Mouse (Mus musculus) cerebellum, adult 8-10 months (tissue): ENCODE measurements around the gene Ube2b.
A peak's percentile ranks its signal among the peaks of the same experiment; 100 is the strongest.

Experiments
- DNase-seq: peaks from one replicate; pipeline ENCODE4 v3.0.0; 2022

Ube2b gene

GRCm38 (mm10) chr11:52000290-52000962 is at the start of gene Ube2b:
Ube2b (minus strand) TSS chr11:52000762.
- peak; percentile 93 for DNase-seq

- DNase-seq = no peak
These were observed 46.0 kb upstream of the Ube2b start for GRCm38 (mm10) chr11:52046446-52047165.

- no peak for DNase-seq
These were observed 43.6 kb upstream of the Ube2b start for GRCm38 (mm10) chr11:52044156-52044555.

DNA sequence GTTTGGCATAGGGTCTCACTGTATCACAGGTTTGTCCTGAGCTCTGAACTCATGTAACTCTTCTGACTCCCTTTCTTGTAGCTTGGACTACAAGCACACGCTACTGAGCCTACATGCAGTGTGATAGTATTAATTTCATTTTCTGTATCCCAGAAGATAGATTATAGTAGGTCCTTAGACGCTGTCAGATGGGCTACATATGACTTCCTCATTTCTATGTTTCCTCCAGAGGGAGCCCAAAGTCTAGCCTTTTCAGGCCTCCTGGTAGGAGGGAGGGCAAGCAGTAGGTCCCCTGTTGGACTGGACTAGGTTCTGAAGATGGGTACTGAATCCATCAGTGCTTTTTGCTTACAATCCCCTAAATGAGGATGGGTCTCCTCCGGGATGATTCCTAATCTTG is 42.7 kb upstream of the Ube2b start:
- peak; percentile 3 for DNase-seq

DNA sequence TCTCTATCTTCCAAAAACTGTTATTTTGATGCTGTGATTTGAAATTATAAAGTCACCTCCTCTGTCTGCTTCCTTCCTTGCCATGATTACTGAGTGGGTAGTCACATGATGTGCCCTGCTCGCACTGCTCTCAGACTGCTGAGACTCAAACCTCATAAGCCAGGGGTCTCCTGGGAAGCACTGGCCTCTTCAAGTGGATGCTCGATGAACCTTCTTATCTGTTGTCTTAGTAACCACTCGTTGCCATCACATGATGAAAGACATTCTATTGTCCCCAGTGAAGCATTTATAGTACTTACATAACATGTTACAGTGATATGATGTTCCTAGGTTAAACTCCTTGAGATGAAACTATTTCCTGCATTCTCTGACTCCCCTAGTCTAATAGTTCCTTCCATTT is 37.1 kb upstream of the Ube2b start:
- no peak for DNase-seq

DNA sequence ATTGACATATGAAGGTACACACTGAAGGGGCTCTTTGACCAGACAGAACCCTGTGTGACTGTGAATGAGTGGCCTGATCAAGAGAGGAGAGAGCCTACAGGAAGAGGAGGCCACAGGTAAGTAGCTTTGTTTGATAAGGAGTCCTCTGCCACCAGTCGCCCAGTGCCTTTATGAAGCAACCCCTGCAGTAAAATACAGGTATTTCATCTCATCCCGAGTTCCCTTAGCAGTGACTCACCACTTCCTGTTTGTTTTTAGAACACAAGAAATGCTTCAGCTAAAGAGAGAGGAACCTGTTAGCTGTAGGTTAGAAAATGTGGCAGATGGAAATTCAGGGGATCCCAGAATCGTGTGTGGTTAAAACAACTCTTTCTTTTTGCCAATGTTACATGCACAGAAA is 35.3 kb upstream of the Ube2b start:
- DNase-seq = no peak

DNA sequence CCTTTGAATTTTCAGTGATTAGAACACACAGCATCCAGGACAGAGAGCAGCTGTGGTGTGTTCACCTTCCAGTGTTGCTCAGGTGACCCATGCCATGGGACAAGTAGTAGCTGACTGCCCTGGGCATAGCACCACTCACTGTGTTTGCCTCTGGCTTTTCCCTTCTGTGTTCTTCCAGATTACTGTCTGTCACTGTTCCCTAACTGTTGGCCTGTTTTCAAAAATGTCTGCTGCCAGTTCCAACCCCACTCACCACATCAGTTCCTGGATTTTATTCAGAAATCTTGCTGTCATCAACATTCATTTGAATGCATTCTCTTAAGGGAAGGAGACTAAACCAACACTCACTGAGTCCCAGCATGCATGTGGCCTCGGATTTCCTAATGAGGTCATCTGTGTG is 33.4 kb upstream of the Ube2b start:
- DNase-seq = no peak

- DNase-seq = no peak
These were observed 31.8 kb upstream of the Ube2b start for GRCm38 (mm10) chr11:52032356-52032755.

- no peak for DNase-seq
These were observed 17.7 kb upstream of the Ube2b start for GRCm38 (mm10) chr11:52018217-52018616.

- no peak for DNase-seq
These were observed 11.0 kb upstream of the Ube2b start for GRCm38 (mm10) chr11:52011541-52011940.

DNA sequence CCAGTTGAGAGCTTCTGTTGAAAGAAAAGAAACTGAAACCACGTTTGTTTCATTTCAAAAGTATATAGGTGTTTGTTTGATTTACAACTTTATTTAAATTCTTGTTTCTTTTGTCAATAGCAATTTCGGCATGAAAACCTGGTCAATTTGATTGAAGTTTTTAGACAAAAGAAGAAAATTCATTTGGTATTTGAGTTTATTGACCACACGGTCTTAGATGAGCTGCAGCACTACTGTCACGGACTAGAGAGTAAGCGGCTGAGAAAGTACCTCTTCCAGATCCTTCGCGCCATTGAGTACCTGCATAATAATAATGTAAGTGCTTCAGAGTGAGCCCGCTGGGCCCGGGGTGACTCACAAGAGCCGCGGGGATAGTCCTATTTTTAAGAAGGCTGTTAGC is 10.4 kb upstream of the Ube2b start:
- DNase-seq = no peak

- DNase-seq = no peak
These were observed 5.0 kb upstream of the Ube2b start for GRCm38 (mm10) chr11:52005586-52005985.

- DNase-seq = peak; percentile 85
These were observed 3.4 kb upstream of the Ube2b start, which contains the start of gene Cdkl3 for GRCm38 (mm10) chr11:52003772-52004528. Cdkl3 (plus strand) TSS chr11:52004221.

DNA sequence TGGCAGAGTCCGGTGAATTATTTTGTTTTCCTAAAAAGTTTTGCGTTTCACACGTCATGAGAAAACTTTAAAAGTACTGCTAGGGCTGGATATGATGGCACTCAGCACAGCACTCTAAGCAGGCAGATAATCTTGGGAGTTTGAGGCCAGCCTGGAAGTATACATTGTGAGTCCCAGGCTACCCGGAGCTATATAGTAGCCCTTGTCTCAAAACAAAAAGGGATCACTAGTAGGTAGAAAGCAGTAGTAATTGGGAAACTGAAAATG is 2.9 kb upstream of the Ube2b start:
- no peak for DNase-seq

DNA sequence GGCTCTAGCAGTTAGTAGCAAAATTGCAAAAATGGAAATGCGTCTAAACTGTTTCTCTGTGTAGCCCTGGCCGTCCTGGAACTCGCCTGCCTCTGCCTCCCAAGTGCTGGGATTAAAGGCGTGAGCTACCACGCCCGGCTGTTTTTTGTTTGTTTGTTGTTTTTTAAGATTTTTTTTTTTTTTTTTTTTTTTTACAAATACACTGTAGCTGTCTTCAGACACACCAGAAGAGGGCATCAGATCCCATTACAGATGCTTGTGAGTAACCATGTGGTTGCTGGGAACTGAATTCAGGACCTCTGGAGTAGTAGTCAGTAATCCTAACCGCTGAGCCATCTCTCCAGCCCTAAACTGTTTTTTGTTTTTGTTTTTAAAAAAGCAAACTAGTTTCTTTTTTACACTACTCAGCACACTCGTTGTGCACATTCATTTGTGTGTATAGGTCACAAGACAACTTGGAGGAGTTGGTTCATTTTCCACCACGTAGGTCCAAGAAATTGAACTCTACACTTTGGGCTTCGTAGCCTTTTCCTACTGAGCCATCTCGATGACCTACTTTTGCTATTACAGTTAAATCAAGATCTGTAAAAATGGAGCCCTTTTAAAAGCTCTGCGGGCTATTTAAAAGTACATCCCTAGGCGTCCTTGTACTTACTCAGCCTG is 2.4 kb upstream of the Ube2b start:
- no peak for DNase-seq

DNA sequence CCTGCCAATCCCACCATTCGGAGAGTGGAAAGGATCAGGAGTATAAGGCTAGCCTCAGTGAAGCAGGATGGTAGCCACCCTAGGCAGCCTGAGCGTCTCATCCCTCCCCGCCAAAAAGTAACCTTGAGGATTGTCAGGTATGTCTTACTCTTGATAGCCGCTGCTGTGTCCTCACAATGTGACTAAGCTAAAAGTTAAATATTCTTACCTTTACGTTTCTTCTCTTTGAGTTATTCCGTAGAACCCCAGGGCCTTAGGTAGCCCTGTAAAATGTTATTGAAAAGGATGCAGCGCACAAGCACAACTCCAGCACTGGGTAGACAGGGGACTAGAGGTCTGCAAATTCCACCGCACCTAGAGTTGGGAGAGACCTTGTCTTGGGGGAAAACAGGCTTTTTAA is 1.3 kb upstream of the Ube2b start:
- DNase-seq = no peak

- no peak for DNase-seq
These were observed 779 bp upstream of the Ube2b start for GRCm38 (mm10) chr11:52001341-52001740.

DNA sequence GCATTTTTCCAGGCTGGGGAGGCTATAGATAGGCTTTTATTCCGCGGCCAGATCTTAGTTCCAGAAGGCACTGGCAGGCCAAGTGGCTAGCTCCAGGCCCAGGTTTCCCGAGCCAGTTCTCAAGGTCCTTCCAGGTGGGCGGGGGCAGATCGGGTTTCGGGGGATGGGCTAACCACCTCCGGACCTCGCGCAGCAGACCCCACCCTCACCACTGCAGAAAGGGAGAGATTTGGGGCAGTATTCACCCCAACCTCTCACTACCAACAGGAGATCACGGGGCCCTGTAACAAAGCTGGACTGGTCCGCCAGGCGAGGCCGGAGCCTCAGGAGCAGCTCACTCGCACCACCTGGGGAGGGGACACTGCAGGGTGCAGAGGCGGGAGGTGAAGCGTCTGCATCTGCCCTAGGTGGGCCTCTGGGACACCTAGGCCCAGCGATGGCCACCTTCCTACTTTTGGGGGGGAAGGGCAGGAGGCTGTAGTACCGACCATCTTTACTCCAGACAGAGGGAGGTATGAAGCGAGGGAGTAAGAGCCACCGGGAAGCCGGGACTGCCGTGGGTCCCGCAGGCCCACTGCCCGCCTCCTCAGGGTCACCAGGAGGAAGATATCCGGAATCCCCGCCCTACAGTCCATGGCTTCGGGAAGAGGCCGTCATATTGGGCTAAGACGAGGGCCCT is 812 bp downstream of the Ube2b start:
- no peak for DNase-seq

GRCm38 (mm10) chr11:51971644-51972043 is 28.9 kb downstream of the Ube2b start:
- no peak for DNase-seq

DNA sequence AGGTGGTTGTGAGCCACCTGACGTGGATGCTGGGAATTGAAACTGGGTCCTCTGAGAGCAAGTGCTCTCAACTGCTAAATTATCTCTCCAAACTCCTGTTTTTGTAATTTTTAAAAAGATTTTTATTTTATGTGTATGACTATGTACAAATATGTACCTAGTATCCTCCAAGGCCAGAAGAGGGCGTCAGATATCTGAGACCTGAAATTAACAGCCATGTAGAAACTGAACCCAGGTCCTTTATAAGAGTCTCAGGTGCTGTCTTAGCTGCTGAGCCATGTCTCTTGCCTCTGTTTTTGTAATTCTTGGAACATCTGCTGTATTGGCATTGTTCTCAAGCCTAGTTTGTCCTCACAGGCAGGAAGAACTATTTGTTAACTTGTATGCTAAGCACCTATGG is 31.1 kb downstream of the Ube2b start:
- DNase-seq = no peak

- no peak for DNase-seq
These were observed 31.7 kb downstream of the Ube2b start for GRCm38 (mm10) chr11:51968896-51969295.

DNA sequence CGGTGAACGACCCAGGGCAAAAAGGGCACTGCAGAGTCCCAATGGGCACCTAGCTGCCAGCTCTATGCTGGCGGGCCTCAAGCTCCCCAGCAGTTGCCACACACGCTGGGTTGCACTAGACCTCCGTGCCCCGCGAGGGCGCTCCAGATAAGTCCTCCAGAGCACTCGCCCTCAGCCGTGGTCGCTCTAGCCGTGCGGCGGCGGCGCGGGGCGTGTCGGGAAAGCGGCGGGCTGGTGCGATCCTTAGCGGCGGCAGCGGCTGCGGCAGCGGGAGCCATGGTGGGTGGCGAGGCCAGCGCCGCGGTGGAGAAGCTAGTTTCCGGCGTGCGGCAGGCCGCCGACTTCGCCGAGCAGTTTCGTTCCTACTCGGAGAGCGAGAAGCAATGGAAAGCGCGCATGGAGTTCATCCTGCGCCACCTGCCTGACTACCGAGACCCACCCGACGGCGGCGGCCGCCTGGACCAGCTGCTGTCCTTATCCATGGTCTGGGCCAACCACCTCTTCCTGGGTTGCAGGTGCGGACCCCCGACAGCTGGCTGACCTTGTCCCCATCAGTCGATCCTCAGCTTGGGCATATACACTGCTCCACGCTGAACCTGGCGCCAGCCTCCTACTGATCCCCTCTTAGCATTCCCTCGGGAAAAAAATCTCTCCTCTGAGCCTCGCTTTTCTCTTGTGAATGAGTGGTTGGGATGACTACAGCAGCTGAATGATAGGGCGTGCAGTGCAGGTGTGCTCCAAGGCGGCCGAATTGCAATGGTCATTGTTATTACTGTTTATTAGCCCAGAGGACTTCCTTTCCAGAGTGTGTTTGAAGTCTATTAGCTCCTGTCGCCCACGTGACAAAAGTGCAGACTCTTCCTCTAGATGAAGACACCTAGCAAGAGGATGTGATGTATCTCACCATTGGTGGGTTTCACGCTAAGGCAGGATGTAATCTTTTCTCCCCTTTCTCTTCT is 32.8 kb downstream of the Ube2b start, which contains the start of gene Cdkn2aipnl:
Gene Cdkn2aipnl, plus strand, starts transcription at position 219 of the 959 bp plus-strand sequence.
- DNase-seq = peak; percentile 96
